Mouse (Mus musculus): Measurements from ENCODE around the gene Mmp20.

GRCm38 (mm10) chr9:7627931-7628330 is at the start of gene Mmp20:
- TF ChIP-seq GATA1 (IDR thresholded peaks at IDR 0.05; ENCODE audit: low read length) (no peak), TAL1 (IDR thresholded peaks at IDR 0.05; ENCODE audit: low read length) (no peak)

Measured in erythroblast, embryonic 14.5 days (primary cell).